Mouse (Mus musculus) splenic B cell, adult 2 months (primary cell): Measurements from ENCODE around the gene Nme6.
"Not testable (repeated sequence)": the region's sequence is repeated elsewhere in the genome, so short reads cannot be mapped to it uniquely, and the experiment has no call there.

Experiments
- DNase-seq: peaks from one replicate; pipeline ENCODE4 v3.0.0-alpha.2; 2011; ENCODE audit warnings: low read depth, low spot score
- H3K27me3 ChIP-seq: 2 replicates; pipeline ENCODE4 v1.6.1; 2012; ENCODE audit warnings: mild to moderate bottlenecking, low read length, moderate library complexity, mixed read lengths; ENCODE audit not compliant: control insufficient read depth, poor library complexity, insufficient read depth, severe bottlenecking
- H3K36me3 ChIP-seq: 2 replicates; pipeline ENCODE4 v1.6.1; 2012; ENCODE audit warnings: mild to moderate bottlenecking, low read length, moderate library complexity, mixed read lengths; ENCODE audit not compliant: control insufficient read depth, poor library complexity, insufficient read depth, severe bottlenecking

The Nme6 gene

DNA sequence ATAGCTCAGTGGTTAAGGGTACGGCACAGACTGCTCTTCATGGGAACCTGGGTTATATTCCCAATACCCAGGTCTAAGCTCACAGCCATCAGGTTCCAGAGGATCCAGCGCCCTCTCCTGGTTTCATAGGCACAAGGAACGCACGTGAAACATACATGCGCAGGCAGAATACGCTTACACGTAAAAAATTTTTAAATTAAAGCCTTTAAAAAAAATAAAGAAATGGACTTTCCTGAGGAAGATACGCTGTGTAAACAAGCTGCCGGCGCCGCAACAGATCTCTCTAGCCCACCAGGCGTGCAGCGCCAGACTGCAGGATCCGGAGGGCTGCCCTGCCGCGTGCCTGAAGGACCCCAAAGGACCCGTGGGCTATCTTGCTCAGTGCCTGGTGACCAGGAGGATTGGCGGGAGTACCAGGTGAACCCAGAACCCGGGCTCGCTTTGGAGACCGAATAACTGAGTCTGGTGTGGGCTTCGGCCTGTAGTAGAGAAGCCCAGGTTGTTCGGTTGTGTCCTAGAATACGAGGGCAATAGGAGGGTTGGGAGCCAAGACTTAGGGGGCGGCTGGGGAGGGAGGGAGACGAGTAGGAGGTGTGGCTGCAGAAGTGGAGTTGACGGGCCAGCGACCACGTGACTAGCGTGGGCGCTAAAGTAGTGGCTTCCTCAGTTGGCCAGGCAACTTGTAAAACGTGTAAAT lies at the start of gene Nme6:
Nme6 (plus strand) TSS at position 359 of the 697 bp plus-strand sequence.
- H3K27me3 ChIP-seq, result no peaks in the 10 kb centered on the region
- no peaks in the 10 kb centered on the region for H3K36me3 ChIP-seq
- peak; percentile 92 for DNase-seq

DNA sequence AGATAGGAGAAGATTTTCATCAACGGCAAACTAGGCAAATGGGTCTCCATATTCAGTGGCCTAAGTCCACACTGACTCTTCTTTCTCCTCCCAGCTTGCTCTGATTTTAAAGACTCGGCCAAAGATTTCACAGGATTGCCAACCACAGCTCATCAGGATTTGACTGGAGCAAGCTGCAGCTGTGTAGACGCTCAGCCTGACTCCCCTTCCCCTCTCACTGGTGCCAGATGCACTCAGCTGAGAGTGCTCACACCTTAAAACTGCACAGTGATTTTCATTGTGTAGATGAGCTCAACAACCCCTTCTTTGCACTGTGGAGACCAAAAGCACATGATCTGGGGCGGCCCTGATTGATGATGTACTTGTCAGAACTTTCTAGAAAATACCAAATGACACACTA lies 42.0 kb upstream of the Nme6 start, which contains the start of gene Fbxw27:
Fbxw27 (minus strand) TSS at position 101 of the 400 bp plus-strand sequence.
- H3K36me3 ChIP-seq, DNase-seq, H3K27me3 ChIP-seq: not testable (repeated sequence)

DNA sequence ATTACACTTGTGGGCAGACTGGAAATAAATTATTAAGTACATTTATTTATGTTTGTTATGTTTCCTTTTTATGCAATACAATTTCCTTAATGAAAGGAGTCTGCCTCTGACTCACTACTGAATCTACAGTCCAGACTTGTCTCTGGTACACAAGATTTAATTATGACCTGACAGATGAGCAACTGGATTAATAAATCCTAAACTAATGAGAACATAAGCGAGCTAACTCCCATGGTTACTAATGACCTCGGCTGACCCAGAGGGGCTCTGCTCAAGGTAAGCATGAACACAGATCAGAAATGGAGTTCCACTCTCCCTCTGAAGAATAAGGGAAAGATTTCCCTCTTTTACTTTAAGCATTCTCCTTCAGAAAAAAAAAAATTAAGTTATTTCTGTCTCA lies 37.3 kb upstream of the Nme6 start:
- Histone ChIP-seq H3K27me3 (no peaks in the 10 kb centered on the region), H3K36me3 (no peaks in the 10 kb centered on the region)
- no peak for DNase-seq

DNA sequence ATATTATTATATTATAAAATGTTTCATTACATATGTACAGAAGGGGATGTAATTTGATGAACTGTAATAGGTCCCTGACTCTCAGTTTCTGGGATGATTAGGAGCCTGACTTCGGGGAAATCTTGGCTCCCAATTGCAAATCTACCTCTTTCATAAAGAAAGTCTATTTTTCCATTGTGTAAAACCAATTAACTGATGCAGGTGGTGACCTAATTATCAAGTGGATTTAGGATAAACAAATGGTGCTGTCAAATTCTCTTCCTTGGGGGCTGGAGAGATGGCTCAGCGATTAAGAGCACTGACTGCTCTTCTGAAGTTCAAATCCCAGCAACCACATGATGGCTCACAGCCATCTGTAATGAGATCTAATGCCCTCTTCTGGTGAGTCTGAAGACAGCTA lies 36.7 kb upstream of the Nme6 start:
- no peak for DNase-seq
- H3K36me3 ChIP-seq, result no peaks in the 10 kb centered on the region
- no peaks in the 10 kb centered on the region for H3K27me3 ChIP-seq

DNA sequence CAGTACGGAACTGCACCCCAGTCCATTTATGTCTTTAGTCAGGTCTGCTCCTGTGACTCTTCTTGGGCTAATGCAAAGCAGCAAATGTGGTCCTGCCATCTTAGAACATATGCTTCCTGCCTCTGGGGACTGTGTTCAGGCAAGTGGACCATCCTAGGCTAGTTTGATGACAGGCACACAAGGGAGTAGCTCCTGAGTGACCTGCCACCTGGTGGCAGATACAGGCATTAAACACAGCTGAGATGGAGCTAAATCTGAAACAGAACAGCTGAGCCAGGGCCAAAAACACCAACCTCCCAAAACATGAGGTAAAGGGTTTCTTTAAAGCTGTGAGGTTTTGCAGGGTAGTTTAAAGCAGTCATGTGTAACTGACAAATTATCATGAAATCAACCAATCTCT lies 34.5 kb upstream of the Nme6 start:
- no peaks in the 10 kb centered on the region for H3K36me3 ChIP-seq
- DNase-seq, result peak; percentile 38
- H3K27me3 ChIP-seq, result no peaks in the 10 kb centered on the region

GRCm38 (mm10) chr9:109805596-109805995 lies 27.0 kb upstream of the Nme6 start:
- not testable (repeated sequence) for H3K36me3 ChIP-seq, DNase-seq, H3K27me3 ChIP-seq

DNA sequence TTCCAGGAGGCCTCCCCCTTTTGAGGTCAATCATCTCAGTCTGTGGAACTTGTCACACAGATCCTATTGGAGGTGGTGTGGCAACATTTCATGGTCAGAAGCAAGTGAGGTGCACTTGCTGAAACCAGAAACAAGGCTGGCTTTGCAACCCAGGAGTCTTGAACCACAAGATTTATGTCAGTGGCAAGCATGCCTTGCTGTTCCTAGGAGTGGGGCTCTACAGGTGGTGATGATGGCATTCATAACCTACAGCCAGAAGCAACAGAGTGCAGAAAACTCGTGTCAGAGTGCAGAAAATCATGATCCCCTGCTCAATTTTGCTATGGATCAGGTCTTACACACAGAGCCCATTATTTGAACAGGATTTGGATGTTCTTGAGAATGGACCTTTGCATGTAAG lies 26.3 kb upstream of the Nme6 start:
- H3K36me3 ChIP-seq, result no peaks in the 10 kb centered on the region
- no peak for DNase-seq
- H3K27me3 ChIP-seq, result no peaks in the 10 kb centered on the region

DNA sequence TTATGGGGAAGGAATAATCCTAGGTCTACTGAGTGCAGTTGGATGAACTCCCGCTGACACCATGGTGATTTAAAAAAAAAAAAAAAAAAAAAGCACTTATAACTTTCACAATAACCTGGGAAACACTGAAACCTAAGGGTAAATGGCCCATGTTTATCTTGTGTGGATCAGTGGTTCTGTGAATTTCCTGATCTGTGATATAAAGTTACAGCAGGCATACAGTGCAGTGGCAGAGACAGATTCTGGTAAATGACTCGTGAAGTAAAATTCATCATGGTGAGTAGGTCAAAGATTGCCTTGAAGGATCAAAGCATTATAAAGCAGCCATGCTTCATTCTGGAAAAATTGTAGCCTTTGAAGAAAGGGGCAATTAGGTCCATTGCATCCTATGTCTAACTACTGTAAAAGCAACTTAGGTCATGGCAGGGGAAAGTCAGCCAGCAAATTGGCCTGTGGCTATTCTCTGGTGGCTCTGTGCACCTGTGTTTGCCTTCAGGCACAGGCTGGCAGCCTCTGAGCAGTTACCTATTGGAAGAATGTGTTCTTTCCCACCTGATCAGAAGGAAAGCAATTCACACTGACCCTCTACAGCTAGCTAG lies 25.8 kb upstream of the Nme6 start:
- Histone ChIP-seq H3K27me3 (no peaks in the 10 kb centered on the region), H3K36me3 (no peaks in the 10 kb centered on the region)
- no peak for DNase-seq

DNA sequence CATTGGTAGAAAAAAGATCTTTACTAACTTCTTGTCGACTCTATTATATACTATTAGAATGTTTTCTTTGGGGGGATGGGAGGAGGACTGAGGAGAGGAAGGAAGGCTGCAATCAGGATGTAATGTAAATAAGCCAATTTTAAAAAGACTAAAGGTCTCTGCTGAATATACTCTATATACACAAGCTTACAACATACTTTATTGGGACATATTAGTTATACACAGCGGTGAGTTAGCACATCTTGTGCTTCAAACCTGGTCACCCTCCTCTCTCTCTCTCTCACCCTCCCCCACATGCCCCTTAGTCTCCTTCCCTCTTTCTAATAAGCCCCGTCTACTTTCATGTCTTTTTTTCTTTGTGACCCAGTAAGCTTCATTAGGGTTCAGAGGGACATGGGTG lies 24.7 kb upstream of the Nme6 start:
- H3K27me3 ChIP-seq, result no peaks in the 10 kb centered on the region
- no peak for DNase-seq
- no peaks in the 10 kb centered on the region for H3K36me3 ChIP-seq

DNA sequence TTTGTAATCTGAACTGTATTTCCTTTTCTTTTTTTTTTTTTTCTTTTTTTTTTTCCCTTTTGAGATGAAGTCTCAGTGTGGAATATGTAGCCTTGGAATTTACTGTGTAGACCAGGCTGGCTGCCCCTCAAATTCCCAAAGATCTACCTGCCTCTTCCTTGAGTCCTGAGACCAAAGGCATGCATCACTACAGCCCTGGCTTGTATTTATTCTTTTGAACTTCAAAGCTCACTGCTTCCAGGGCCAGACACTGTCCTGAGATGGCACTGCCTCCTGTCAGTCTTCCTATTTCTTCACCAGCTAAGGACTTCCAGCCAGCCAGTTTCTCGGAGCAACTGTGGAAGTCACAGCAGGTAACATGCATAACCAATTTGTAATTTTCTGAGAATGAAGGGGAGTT lies 20.6 kb upstream of the Nme6 start, which contains the start of gene Spink8:
Spink8 (plus strand) TSS at position 301 of the 400 bp plus-strand sequence.
- Histone ChIP-seq H3K36me3 (no peaks in the 10 kb centered on the region), H3K27me3 (no peaks in the 10 kb centered on the region)
- DNase-seq, result no peak

- Histone ChIP-seq H3K27me3 (no peaks in the 10 kb centered on the region), H3K36me3 (no peaks in the 10 kb centered on the region)
- DNase-seq, result no peak
Observed at GRCm38 (mm10) chr9:109813424-109813823, 19.1 kb upstream of the Nme6 start.

- Histone ChIP-seq H3K36me3 (no peaks in the 10 kb centered on the region), H3K27me3 (no peaks in the 10 kb centered on the region)
- DNase-seq, result no peak
Observed at GRCm38 (mm10) chr9:109816341-109816740, 16.2 kb upstream of the Nme6 start.

DNA sequence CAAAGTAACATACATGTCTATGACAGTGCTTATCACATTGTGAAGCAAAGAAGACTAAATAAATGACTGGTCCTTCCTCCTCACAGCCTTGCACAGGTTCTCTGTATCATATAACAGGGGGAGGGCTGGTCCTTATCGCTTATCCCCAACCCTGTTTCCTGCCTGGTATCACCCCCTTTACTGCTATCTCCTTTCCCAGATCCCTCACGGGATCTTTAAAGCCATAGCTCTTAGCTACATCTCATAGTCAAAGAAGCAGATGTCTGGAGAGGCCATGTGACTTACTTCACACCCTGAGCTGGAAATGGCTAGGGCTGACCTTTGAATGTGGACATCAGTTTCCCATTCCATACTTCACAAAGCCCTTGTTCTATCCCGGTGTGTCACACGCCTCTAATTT lies 6.8 kb upstream of the Nme6 start:
- no peaks in the 10 kb centered on the region for H3K27me3 ChIP-seq
- H3K36me3 ChIP-seq, result no peaks in the 10 kb centered on the region
- no peak for DNase-seq

DNA sequence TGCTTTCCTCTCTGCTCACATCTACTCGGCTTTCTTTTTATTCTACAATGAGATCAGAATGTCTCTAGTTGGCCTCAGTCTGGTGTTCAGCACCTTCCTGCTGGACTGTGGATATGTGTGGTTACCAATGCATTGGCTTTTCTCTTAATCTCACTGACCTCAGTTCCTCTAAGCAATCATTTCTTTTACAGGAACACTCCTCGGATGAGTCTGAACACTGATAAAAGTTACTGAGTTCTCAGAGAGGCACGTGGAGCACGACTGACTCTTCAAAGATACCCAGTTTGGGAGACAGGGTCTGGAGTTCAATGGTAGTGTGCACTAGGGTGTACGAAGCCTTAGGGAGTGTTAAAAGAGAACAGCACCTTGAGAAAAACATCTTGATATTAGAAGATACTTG lies 6.4 kb upstream of the Nme6 start:
- H3K27me3 ChIP-seq, result no peaks in the 10 kb centered on the region

DNA sequence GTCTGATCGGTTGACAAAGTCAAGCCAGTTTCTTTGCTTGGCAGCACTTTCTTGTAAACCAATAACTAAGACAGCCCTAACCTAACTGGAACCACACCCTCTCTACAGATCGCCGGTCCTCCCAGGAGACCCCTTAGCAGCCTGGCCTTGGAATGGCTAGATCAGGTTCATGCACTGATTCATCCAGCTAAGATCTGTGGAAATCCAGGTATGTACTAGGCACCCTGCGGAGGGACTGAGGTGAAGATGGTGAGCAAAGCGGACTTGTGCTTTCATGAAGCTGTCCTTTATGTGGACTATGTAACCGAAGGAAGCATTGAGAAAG lies 501 bp downstream of the Nme6 start:
- Histone ChIP-seq H3K36me3 (no peaks in the 10 kb centered on the region), H3K27me3 (no peaks in the 10 kb centered on the region)
- no peak for DNase-seq

More for the DNA sequence above, 6.4 kb upstream of the Nme6 start:
- no peaks in the 10 kb centered on the region for H3K36me3 ChIP-seq
- no peak for DNase-seq

GRCm38 (mm10) chr9:109849312-109849758 lies 16.8 kb downstream of the Nme6 start, which contains the start of gene Camp:
TSS of gene Camp (minus strand) at chr9:109849617.
- 0 out of 2 replicates have a peak, but pooled peaks cover 2% of the 10 kb centered on the region for H3K36me3 ChIP-seq
- DNase-seq, result no peak
- H3K27me3 ChIP-seq, result no peaks in the 10 kb centered on the region
